Mouse (Mus musculus): ENCODE results near the gene Wfikkn1.

- TF ChIP-seq POLR2A (IDR thresholded peaks at IDR 0.05; ENCODE audit: extremely low read depth, insufficient read depth, low read length) = no peak
- TF ChIP-seq CTCF (IDR thresholded peaks at IDR 0.05; ENCODE audit: extremely low read depth, insufficient read depth, low read length) = no peak
Observed at GRCm38 (mm10) chr17:25888837-25889236, 8.2 kb upstream of the Wfikkn1 start.

Measured in cortical plate, adult 2 months (tissue).